Mouse (Mus musculus) limb, embryonic 10.5 days (tissue): ENCODE measurements around the gene Syne2. TPM values are rescaled to one million over a fixed set of nuclear protein-coding genes. Genes with fewer than 3 reads are reported as not detected.

Experiments used
- DNase-seq: peaks from one replicate; pipeline ENCODE4 v3.0.0-alpha.2; 2017; ENCODE audit warnings: low spot score
- H3K27ac ChIP-seq: fragments of 300-500 bp; sonication (generic); 2 replicates; pipeline ENCODE4 v1.5.1; 2016; ENCODE audit warnings: mild to moderate bottlenecking
- H3K27me3 ChIP-seq: fragments of 300-500 bp; sonication (generic); 2 replicates; pipeline ENCODE4 v1.6.1; 2016; ENCODE audit warnings: low read depth, mild to moderate bottlenecking; ENCODE audit not compliant: poor library complexity, severe bottlenecking
- H3K36me3 ChIP-seq: fragments of 300-500 bp; sonication (generic); 2 replicates; pipeline ENCODE4 v1.6.1; 2016; ENCODE audit warnings: mild to moderate bottlenecking, moderate library complexity
- H3K4me1 ChIP-seq: fragments of 300-500 bp; sonication (generic); 2 replicates; pipeline ENCODE4 v1.6.1; 2016
- H3K4me3 ChIP-seq: fragments of 300-500 bp; sonication (generic); 2 replicates; pipeline ENCODE4 v1.5.1; 2016; ENCODE audit warnings: mild to moderate bottlenecking, moderate library complexity
- H3K9me3 ChIP-seq: fragments of 300-500 bp; sonication (generic); replicated peaks from 2 replicates; pipeline ENCODE4 v1.6.1; 2016; ENCODE audit warnings: mild to moderate bottlenecking
- WGBS: fragments of 180-500 bp; shearing (Covaris S2); methylation state at CpG from one replicate; pipeline ENCODE4 v1.1.7; 2016; 5-methylcytosine and 5-hydroxymethylcytosine counted together
- polyA plus RNA-seq: library from polyadenylated mRNA; unstranded; fragments of >200 nt; fragmentation: Nextera tagmentation; extraction: Ambion mirVana; gene quantifications from 2 replicates; pipeline ENCODE4 v1.2.1, GENCODE M21; 2016

The Syne2 gene
- polyA plus RNA-seq, 1 experiment from 2014 or later: 113 TPM

GRCm38 (mm10) chr12:75888721-75889120, 70.8 kb downstream of the Syne2 start:
- no peak for DNase-seq
- Histone ChIP-seq H3K4me3 (no peak overlapping the region), H3K36me3 (peaks cover 81% of the 10 kb centered on the region), H3K9me3 (no peaks in the 10 kb centered on the region), H3K27me3 (no peaks in the 10 kb centered on the region), H3K27ac (no peak overlapping the region), H3K4me1 (no peaks in the 10 kb centered on the region)
- 92% methylated on average over 12 of the region's 12 CpGs for WGBS

- H3K36me3 ChIP-seq: peaks cover 85% of the 10 kb centered on the region
Measured at GRCm38 (mm10) chr12:75891206-75891605, 73.3 kb downstream of the Syne2 start.

GRCm38 (mm10) chr12:75893392-75893791, 75.5 kb downstream of the Syne2 start:
- no peak for DNase-seq
- Histone ChIP-seq H3K36me3 (peaks cover 87% of the 10 kb centered on the region), H3K27ac (no peak overlapping the region)

More at GRCm38 (mm10) chr12:75891206-75891605, 73.3 kb downstream of the Syne2 start:
- Histone ChIP-seq H3K4me1 (no peaks in the 10 kb centered on the region), H3K27me3 (no peaks in the 10 kb centered on the region), H3K27ac (no peak overlapping the region), H3K9me3 (no peaks in the 10 kb centered on the region), H3K4me3 (no peak overlapping the region)
- 91% methylated on average over 5 of the region's 5 CpGs for WGBS
- DNase-seq: no peak

DNA sequence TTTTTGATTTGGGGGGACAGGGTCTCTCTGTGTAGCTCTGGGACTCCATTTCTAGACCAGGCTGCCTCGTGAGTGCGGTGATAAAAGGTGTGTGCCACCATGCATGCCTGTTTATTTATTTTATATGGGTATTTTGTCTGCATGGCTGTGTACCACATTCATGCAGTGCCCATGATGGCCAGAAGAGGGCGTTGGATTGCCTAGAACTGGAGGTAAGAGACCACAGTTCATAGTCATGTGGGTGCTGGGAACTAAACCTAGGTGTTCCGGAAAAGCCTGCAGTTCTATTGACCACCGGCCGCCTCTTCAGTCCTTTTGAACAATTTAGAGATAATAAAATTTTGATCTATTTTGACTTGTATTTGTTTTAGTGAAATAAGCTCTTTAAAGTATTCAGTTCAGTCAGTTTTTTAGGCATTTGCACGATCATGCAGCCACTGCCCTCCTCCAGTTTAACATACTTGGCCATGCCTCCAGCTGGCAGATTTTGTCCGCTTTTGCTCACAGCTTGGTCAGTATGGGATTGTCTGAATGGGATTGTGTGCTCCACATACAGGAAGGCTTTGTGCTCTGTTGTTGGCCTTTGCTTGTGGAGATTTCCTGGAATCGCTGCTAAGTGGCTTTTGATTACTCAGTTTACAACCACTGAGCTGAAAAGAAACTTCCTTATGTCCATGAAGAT, 76.5 kb downstream of the Syne2 start:
- H3K9me3 ChIP-seq: no peaks in the 10 kb centered on the region
- H3K4me1 ChIP-seq: no peaks in the 10 kb centered on the region
- H3K27ac ChIP-seq: no peak overlapping the region
- H3K27me3 ChIP-seq: no peaks in the 10 kb centered on the region
- DNase-seq: no peak
- no peak overlapping the region for H3K4me3 ChIP-seq
- 83% methylated on average over 9 of the region's 9 CpGs for WGBS
- peaks cover 88% of the 10 kb centered on the region for H3K36me3 ChIP-seq

More at GRCm38 (mm10) chr12:75893392-75893791, 75.5 kb downstream of the Syne2 start:
- H3K9me3 ChIP-seq: no peaks in the 10 kb centered on the region
- H3K4me1 ChIP-seq: no peaks in the 10 kb centered on the region
- WGBS: 82% methylated on average over 5 of the region's 5 CpGs
- H3K4me3 ChIP-seq: no peak overlapping the region
- H3K27me3 ChIP-seq: no peaks in the 10 kb centered on the region

GRCm38 (mm10) chr12:75894998-75895331, 77.0 kb downstream of the Syne2 start:
- no peaks in the 10 kb centered on the region for H3K4me1 ChIP-seq
- H3K27ac ChIP-seq: no peak overlapping the region
- DNase-seq: no peak
- H3K36me3 ChIP-seq: peaks cover 85% of the 10 kb centered on the region
- no peaks in the 10 kb centered on the region for H3K9me3 ChIP-seq
- no peak overlapping the region for H3K4me3 ChIP-seq
- 84% methylated on average over 7 of the region's 7 CpGs for WGBS
- H3K27me3 ChIP-seq: no peaks in the 10 kb centered on the region

DNA sequence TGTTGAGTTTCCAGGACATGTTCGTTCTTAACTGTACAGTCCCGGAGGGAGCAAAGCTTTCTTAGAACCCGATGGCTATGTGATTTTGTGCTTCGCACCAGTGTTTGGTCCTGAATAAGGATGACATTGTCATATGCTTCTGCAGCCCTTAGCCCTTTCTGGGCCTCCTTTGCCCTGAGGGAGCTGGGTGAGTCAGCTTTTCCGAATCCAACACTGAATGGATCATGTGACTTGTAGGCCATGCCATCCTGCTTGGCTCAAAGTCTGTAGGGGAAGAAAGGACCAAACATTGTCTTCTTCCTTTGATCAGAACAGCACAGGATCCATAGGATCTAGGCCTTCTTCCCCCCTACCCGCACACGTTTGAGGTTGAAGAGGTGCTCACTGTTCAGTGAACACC, 79.9 kb downstream of the Syne2 start:
- no peak overlapping the region for H3K4me3 ChIP-seq
- no peak for DNase-seq
- 93% methylated on average over 7 of the region's 7 CpGs for WGBS
- H3K36me3 ChIP-seq: peaks cover 76% of the 10 kb centered on the region
- H3K27ac ChIP-seq: no peak overlapping the region
- H3K4me1 ChIP-seq: no peaks in the 10 kb centered on the region
- H3K9me3 ChIP-seq: peaks cover 2% of the 10 kb centered on the region; the same call in 1 of the 2 replicates
- H3K27me3 ChIP-seq: no peaks in the 10 kb centered on the region

GRCm38 (mm10) chr12:75901721-75902120, 83.8 kb downstream of the Syne2 start:
- DNase-seq: no peak
- H3K36me3 ChIP-seq: peaks cover 80% of the 10 kb centered on the region
- H3K4me3 ChIP-seq: no peak overlapping the region
- no peaks in the 10 kb centered on the region for H3K4me1 ChIP-seq
- H3K27ac ChIP-seq: no peak overlapping the region
- H3K9me3 ChIP-seq: peaks cover 2% of the 10 kb centered on the region; the same call in 1 of the 2 replicates
- no peaks in the 10 kb centered on the region for H3K27me3 ChIP-seq
- 99% methylated on average over 9 of the region's 9 CpGs for WGBS

DNA sequence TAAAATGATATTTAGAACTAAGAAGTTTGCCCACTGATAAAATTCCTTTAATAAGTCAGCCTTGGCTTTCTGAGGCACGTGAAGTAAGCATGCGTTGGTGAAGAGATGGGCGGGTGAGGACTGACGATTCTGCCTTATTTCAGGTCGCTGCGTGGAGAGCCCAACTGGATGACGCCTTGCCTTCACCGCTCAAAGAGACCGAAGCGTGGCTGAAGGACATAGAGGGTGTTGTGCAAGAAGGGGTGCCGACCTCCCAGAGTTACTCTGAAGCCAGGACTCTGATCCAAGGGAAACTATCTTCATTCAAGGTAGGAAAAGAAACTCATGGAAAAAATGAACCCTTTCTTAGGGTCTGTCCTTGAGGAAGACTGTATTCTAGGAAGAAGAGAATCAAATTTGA, 86.1 kb downstream of the Syne2 start:
- Histone ChIP-seq H3K27me3 (no peaks in the 10 kb centered on the region), H3K4me1 (no peaks in the 10 kb centered on the region), H3K36me3 (peaks cover 81% of the 10 kb centered on the region), H3K9me3 (peaks cover 2% of the 10 kb centered on the region; the same call in 1 of the 2 replicates), H3K4me3 (no peak overlapping the region), H3K27ac (no peak overlapping the region)
- WGBS: 97% methylated on average over 11 of the region's 11 CpGs
- no peak for DNase-seq

GRCm38 (mm10) chr12:75905304-75905703, 87.4 kb downstream of the Syne2 start:
- no peak overlapping the region for H3K4me3 ChIP-seq
- DNase-seq: no peak
- H3K4me1 ChIP-seq: no peaks in the 10 kb centered on the region
- peaks cover 86% of the 10 kb centered on the region for H3K36me3 ChIP-seq
- WGBS: 94% methylated on average over 7 of the region's 7 CpGs
- no peaks in the 10 kb centered on the region for H3K27me3 ChIP-seq
- H3K27ac ChIP-seq: no peak overlapping the region
- H3K9me3 ChIP-seq: peaks cover 2% of the 10 kb centered on the region; the same call in 1 of the 2 replicates

DNA sequence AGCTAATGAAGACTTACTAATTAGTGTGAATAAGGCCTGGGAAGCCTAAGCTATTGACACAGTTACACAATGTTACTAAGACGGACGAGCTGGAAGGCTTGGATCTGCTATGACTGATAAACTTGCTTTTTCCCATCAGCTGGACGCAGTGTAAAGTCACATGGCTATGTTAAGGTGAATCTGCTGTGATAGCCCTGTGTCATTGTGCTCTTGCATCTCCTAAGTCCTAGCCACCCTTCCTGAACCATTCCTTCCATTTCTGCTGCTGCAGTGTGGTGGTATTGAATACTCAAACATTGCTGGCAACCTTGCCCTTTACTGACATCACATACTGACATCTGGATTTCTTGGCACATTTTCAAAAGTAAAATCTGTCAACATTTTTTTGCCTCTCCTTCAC, 90.5 kb downstream of the Syne2 start:
- Histone ChIP-seq H3K9me3 (no peaks in the 10 kb centered on the region), H3K27me3 (no peaks in the 10 kb centered on the region), H3K4me1 (no peaks in the 10 kb centered on the region), H3K27ac (no peak overlapping the region), H3K4me3 (no peak overlapping the region), H3K36me3 (peaks cover 95% of the 10 kb centered on the region)
- WGBS: 88% methylated on average over 3 of the region's 3 CpGs
- no peak for DNase-seq

GRCm38 (mm10) chr12:75915694-75916093, 97.8 kb downstream of the Syne2 start:
- WGBS: 93% methylated on average over 5 of the region's 5 CpGs
- DNase-seq: no peak
- Histone ChIP-seq H3K4me3 (no peak overlapping the region), H3K27ac (no peak overlapping the region), H3K4me1 (no peaks in the 10 kb centered on the region), H3K9me3 (no peaks in the 10 kb centered on the region), H3K36me3 (peaks cover 87% of the 10 kb centered on the region), H3K27me3 (no peaks in the 10 kb centered on the region)

DNA sequence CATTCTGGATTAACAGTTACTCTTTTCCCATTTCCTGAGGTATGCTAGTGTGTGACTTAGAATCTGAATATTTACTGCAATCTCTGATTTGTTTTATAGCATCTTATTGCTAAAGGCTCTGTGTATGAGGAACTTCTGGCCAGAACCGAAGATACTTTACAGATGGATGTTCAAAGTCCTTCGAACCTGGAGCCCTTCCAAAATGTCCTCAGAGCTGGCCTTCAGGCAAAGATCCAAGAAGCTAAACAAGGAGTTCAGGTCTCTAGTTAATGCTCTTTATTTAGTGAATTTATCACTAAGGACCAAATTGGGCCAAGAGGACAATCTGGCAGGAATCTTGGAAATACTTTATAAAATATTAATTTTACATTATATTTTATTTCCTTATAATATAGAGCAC, 100.5 kb downstream of the Syne2 start:
- DNase-seq: no peak
- peaks cover 90% of the 10 kb centered on the region for H3K36me3 ChIP-seq

DNA sequence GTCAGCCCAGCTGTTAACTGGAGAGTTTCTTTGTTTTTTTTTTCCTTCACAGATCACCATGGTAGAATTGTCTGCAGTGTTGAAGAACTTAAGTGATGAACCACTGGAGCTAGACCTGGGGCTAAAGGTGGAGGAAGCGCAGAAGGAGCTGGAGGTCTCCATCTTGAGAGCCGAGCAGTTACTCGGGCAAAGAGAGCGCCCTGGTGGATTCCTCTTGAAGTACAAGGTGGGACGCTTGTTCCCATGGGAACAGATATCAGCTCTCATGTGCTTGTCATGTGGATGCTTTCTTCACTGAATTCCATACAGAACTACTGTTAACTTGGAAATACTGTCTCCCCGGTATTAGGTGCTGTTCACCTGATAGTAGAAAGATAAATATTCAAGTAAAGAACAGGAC, 101.0 kb downstream of the Syne2 start:
- Histone ChIP-seq H3K36me3 (peaks cover 89% of the 10 kb centered on the region), H3K27ac (no peak overlapping the region), H3K4me3 (no peak overlapping the region), H3K4me1 (no peaks in the 10 kb centered on the region), H3K27me3 (no peaks in the 10 kb centered on the region), H3K9me3 (no peaks in the 10 kb centered on the region)
- DNase-seq: no peak
- 50% methylated on average over 6 of the region's 6 CpGs for WGBS

More for the DNA sequence above, 100.5 kb downstream of the Syne2 start:
- Histone ChIP-seq H3K4me3 (no peak overlapping the region), H3K27ac (no peak overlapping the region), H3K9me3 (no peaks in the 10 kb centered on the region), H3K4me1 (no peaks in the 10 kb centered on the region), H3K27me3 (no peaks in the 10 kb centered on the region)
- WGBS: 94% methylated on average over 2 of the region's 2 CpGs

GRCm38 (mm10) chr12:75922900-75923299, 105.0 kb downstream of the Syne2 start:
- Histone ChIP-seq H3K4me1 (no peaks in the 10 kb centered on the region), H3K36me3 (peaks cover 94% of the 10 kb centered on the region), H3K27ac (no peak overlapping the region), H3K4me3 (no peak overlapping the region), H3K27me3 (no peaks in the 10 kb centered on the region), H3K9me3 (no peaks in the 10 kb centered on the region)
- no peak for DNase-seq
- WGBS: 89% methylated on average over 11 of the region's 11 CpGs
